Mouse (Mus musculus) stomach, embryonic 14.5 days (tissue): ENCODE data around the gene Dnah10. TPM values are rescaled to one million over a fixed set of nuclear protein-coding genes. Genes with fewer than 3 reads are reported as not detected.

Experiments used
- ATAC-seq: fragments of 200-750 bp; cut with Nextera tagmentation; 2 replicates; pipeline ENCODE4 v1.8.0; 2017; ENCODE audit warnings: low read depth, moderate TSS enrichment; ENCODE audit not compliant: insufficient number of reproducible peaks, insufficient read depth, low FRiP score
- H3K27ac ChIP-seq: fragments of 300-500 bp; sonication (generic); 2 replicates; pipeline ENCODE4 v1.5.1; 2014; ENCODE audit warnings: mild to moderate bottlenecking, low read length, moderate library complexity, mixed read lengths
- H3K27me3 ChIP-seq: fragments of 300-500 bp; sonication (generic); 2 replicates; pipeline ENCODE4 v1.6.1; 2014; ENCODE audit warnings: low read length, control low read depth, mixed read lengths; ENCODE audit not compliant: control insufficient read depth, insufficient read depth
- H3K36me3 ChIP-seq: fragments of 300-500 bp; sonication (generic); 2 replicates; pipeline ENCODE4 v1.6.1; 2014; ENCODE audit warnings: mild to moderate bottlenecking, control low read depth, low read length, moderate library complexity, mixed read lengths; ENCODE audit not compliant: control insufficient read depth, insufficient read depth
- H3K4me1 ChIP-seq: fragments of 300-500 bp; sonication (generic); 2 replicates; pipeline ENCODE4 v1.6.1; 2014; ENCODE audit warnings: low read length, control low read depth, mixed read lengths; ENCODE audit not compliant: control insufficient read depth, insufficient read depth
- H3K4me2 ChIP-seq: fragments of 300-500 bp; sonication (generic); replicated peaks from 2 replicates; pipeline ENCODE4 v1.6.1; 2014; ENCODE audit warnings: low read depth, low read length, control low read depth
- H3K4me3 ChIP-seq: fragments of 300-500 bp; sonication (generic); 2 replicates; pipeline ENCODE4 v1.5.1; 2014; ENCODE audit warnings: low read depth, low read length, control low read depth
- H3K9ac ChIP-seq: fragments of 300-500 bp; sonication (generic); replicated peaks from 2 replicates; pipeline ENCODE4 v1.6.1; 2014; ENCODE audit warnings: low read depth, mild to moderate bottlenecking, control low read depth, low read length, moderate library complexity, mixed read lengths
- H3K9me3 ChIP-seq: fragments of 300-500 bp; sonication (generic); 2 replicates; pipeline ENCODE4 v1.6.1; 2016; ENCODE audit warnings: low read depth, low read length, control low read depth; ENCODE audit not compliant: control insufficient read depth
- WGBS: fragments of 180-500 bp; shearing (Covaris S2); extraction: QIAGEN DNeasy Blood & Tissue Kit; methylation state at CpG from one replicate; pipeline ENCODE4 v1.1.7; 2014; 5-methylcytosine and 5-hydroxymethylcytosine counted together
- polyA plus RNA-seq: library from polyadenylated mRNA; unstranded; fragments of >200 nt; fragmentation: Nextera tagmentation; extraction: Ambion mirVana; gene quantifications from 2 replicates; pipeline ENCODE4 v1.2.1, GENCODE M21; 2014

Dnah10 gene
- polyA plus RNA-seq, 1 experiment from 2014 or later = 0.03 TPM

DNA sequence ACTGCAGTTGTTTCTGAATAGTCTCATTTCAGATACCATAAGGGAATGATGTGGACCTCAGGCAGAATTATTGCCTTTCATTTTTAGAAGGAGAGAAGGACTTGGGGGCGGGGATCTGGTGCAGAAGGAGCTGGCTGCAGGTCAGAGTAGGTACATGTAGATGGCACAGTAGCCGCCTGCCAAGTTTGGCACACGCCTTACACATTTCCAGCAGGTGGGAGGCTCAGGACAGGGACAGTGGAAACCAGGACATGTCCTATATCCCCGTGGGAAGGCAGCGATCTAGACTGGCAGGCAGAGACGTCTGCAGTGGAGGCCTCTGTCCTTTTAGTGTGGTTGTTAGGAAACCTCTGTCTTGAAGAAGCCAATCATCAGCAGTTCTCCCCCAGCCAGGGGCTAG is 154.9 kb downstream of the Dnah10 start:
- H3K4me3 ChIP-seq = no peak overlapping the region

DNA sequence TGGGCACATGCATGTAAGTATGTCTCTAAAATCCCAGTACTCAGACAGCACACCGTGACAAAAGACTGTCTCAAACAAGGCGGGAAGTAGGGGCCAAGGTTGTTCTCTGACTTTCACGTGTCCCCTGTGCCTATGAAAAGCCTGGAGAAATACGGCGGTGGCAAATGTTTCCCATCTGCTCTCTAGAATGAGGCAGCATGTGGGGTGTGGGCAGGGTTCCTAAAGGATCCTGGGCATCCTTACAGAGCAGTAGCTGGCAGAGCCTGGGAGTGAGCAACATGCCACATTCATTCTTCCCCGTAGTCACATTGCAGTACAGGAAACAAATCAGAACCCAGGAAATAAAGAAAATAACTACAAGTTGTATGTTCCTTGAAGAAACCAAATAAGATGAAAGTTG is 159.0 kb downstream of the Dnah10 start:
- peaks cover 48% of the 10 kb centered on the region for H3K36me3 ChIP-seq
- H3K9me3 ChIP-seq = no peaks in the 10 kb centered on the region
- no peak overlapping the region for H3K9ac ChIP-seq
- H3K27ac ChIP-seq = no peak overlapping the region
- WGBS = 92% methylated on average over 6 of the region's 6 CpGs
- H3K4me3 ChIP-seq = no peak overlapping the region
- no peaks in the 10 kb centered on the region for H3K4me1 ChIP-seq
- H3K4me2 ChIP-seq = no peak overlapping the region
- no peak for ATAC-seq
- no peaks in the 10 kb centered on the region for H3K27me3 ChIP-seq

More for the DNA sequence above, 154.9 kb downstream of the Dnah10 start:
- H3K27ac ChIP-seq = no peak overlapping the region
- no peak overlapping the region for H3K9ac ChIP-seq
- peaks cover 20% of the 10 kb centered on the region for H3K36me3 ChIP-seq
- 87% methylated on average over 6 of the region's 6 CpGs for WGBS
- ATAC-seq = no peak
- no peaks in the 10 kb centered on the region for H3K9me3 ChIP-seq
- no peaks in the 10 kb centered on the region for H3K27me3 ChIP-seq
- H3K4me1 ChIP-seq = 0 out of 2 replicates have a peak, but pooled peaks cover 3% of the 10 kb centered on the region
- no peak overlapping the region for H3K4me2 ChIP-seq

Other genes starting within 250 kb of the Dnah10 start
- 30.6 and 31.7 TPM in 2 replicates for gene Rilpl2, start 246.7 kb upstream of the Dnah10 start, polyA plus RNA-seq
- gene Snrnp35, start 242.0 kb upstream of the Dnah10 start, polyA plus RNA-seq = 11.5 and 14.2 TPM in 2 replicates
- gene Rilpl1, start 193.7 kb upstream of the Dnah10 start, polyA plus RNA-seq = 14.9 and 16.8 TPM in 2 replicates
- gene Tmed2, start 184.4 kb upstream of the Dnah10 start, polyA plus RNA-seq = 519 and 589 TPM in 2 replicates
- gene Ddx55, start 172.2 kb upstream of the Dnah10 start, polyA plus RNA-seq = 15.3 and 16.4 TPM in 2 replicates
- 71.2 and 78.7 TPM in 2 replicates for gene Eif2b1, start 146.0 kb upstream of the Dnah10 start, polyA plus RNA-seq
- 72.4 and 73.6 TPM in 2 replicates for gene Gtf2h3, start 145.9 kb upstream of the Dnah10 start, polyA plus RNA-seq
- 43.0 and 44.2 TPM in 2 replicates for gene Atp6v0a2, start 96.5 kb upstream of the Dnah10 start, polyA plus RNA-seq
- gene Ccdc92, start 137.3 kb downstream of the Dnah10 start, polyA plus RNA-seq = 8.3 and 11.5 TPM in 2 replicates
- gene Zfp664, start 137.6 kb downstream of the Dnah10 start, polyA plus RNA-seq = 86.6 and 97.6 TPM in 2 replicates